In the genomic region with DNA sequence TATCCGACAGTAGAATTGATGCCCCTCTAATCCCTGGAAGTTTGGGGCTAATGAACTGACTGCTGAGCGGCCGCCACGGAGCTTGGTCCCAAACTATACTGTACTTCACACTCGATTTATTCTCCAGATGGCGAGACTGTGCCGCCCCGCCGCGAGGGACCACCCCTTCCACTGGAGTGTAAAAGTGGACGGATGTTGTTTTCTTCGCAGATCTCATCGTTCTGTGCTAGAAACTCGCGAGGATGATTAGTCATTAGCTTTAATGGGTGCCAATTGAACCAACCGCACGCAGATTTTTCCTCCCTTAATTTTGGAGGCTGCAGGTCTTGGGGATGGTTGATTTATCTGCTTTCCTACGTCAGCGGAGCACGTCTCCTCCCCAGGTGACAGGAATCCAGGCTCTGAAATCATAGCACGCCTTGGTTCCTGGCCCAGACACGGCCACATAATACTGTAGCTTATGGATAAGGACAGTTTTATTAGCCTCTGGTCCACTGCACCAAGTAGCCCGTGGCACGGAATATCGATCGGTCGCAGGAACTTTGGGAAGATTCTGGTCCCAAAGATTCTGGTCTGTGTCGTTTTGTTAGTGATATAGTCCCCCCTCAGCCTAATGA, we compare ENCODE assay signal across 11 mouse cellular contexts.
A peak's percentile ranks its signal among the peaks of the same experiment; 100 is the strongest.
DNase-seq lines count a peak whose midpoint lies in the region; ATAC-seq and TF ChIP-seq lines count a peak whose summit lies in the region.
"Had no signal": no experiment of that assay in that cellular context is flagged by ENCODE, and none has a peak within 500 bp of the region (broad histone marks: within the 10 kb centered on the region; RNA-seq: fewer than 3 reads in every experiment).

No protein-coding gene starts in this region.

- H3K4me3 ChIP-seq in forebrain, embryonic 10.5 days = no peak overlapping the region
- H3K4me3 ChIP-seq in forebrain, postnatal 0 days (ENCODE audit: low read depth, low read length) = no peak overlapping the region
- H3K4me3 ChIP-seq in midbrain, embryonic 13.5 days (replicated peaks) = no peak overlapping the region
- H3K4me3 ChIP-seq in midbrain, embryonic 11.5 days (ENCODE audit: low read depth, low read length) = no peak overlapping the region
- H3K4me3 ChIP-seq in forebrain, embryonic 16.5 days (replicated peaks; ENCODE audit: low read length) = no peak overlapping the region
- H3K4me3 ChIP-seq: embryonic facial prominence, embryonic 15.5 days; heart, embryonic 12.5 days had no signal

- no peak overlapping the region for H3K4me2 ChIP-seq in forebrain, postnatal 0 days (ENCODE audit: low read depth)
- 0 out of 2 replicates have a peak overlapping the region, but pooled peaks have one; percentile 9 for H3K4me2 ChIP-seq in midbrain, embryonic 13.5 days (replicated peaks)
- no peak overlapping the region for H3K4me2 ChIP-seq in midbrain, embryonic 11.5 days
- no peak overlapping the region for H3K4me2 ChIP-seq in forebrain, embryonic 16.5 days (ENCODE audit: low read length)
- H3K4me2 ChIP-seq: embryonic facial prominence, embryonic 15.5 days; heart, embryonic 12.5 days had no signal

- no peaks in the 10 kb centered on the region for H3K36me3 ChIP-seq in forebrain, embryonic 10.5 days (replicated peaks)
- no peaks in the 10 kb centered on the region for H3K36me3 ChIP-seq in forebrain, postnatal 0 days (ENCODE audit: insufficient read depth)
- no peaks in the 10 kb centered on the region for H3K36me3 ChIP-seq in midbrain, embryonic 13.5 days
- no peaks in the 10 kb centered on the region for H3K36me3 ChIP-seq in midbrain, embryonic 11.5 days (ENCODE audit: control insufficient read depth, insufficient read depth, low read length)
- H3K36me3 ChIP-seq in forebrain, embryonic 16.5 days (ENCODE audit: control insufficient read depth, insufficient read depth) = no peaks in the 10 kb centered on the region
- H3K36me3 ChIP-seq: embryonic facial prominence, embryonic 15.5 days; heart, embryonic 12.5 days had no signal

- 0 out of 2 replicates have a peak overlapping the region, but pooled peaks have one; percentile 15 for H3K27ac ChIP-seq in forebrain, embryonic 10.5 days
- no peak overlapping the region for H3K27ac ChIP-seq in forebrain, postnatal 0 days (ENCODE audit: low read depth, low read length)
- H3K27ac ChIP-seq in midbrain, embryonic 13.5 days = no peak overlapping the region
- H3K27ac ChIP-seq in midbrain, embryonic 11.5 days (ENCODE audit: low read depth, low read length) = no peak overlapping the region
- H3K27ac ChIP-seq in forebrain, embryonic 16.5 days (ENCODE audit: low read length) = no peak overlapping the region
- H3K27ac ChIP-seq: embryonic facial prominence, embryonic 15.5 days had no signal

- peaks cover 72% of the 10 kb centered on the region for H3K27me3 ChIP-seq in forebrain, embryonic 10.5 days (ENCODE audit: poor library complexity, severe bottlenecking)
- H3K27me3 ChIP-seq in forebrain, postnatal 0 days (ENCODE audit: insufficient read depth, low read length) = no peaks in the 10 kb centered on the region; the same call in none of the 2 replicates
- peaks cover 80% of the 10 kb centered on the region for H3K27me3 ChIP-seq in midbrain, embryonic 13.5 days
- H3K27me3 ChIP-seq in midbrain, embryonic 11.5 days (ENCODE audit: control insufficient read depth, insufficient read depth, low read length) = peaks cover 39% of the 10 kb centered on the region
- H3K27me3 ChIP-seq in forebrain, embryonic 16.5 days (replicated peaks; ENCODE audit: control insufficient read depth, insufficient read depth, low read length) = no peaks in the 10 kb centered on the region; the same call in 1 of the 2 replicates

- no peak for DNase-seq in forebrain, embryonic 10.5 days (ENCODE audit: extremely low spot score, low spot score)
- DNase-seq in forebrain, postnatal 0 days = no peak
- no peak for DNase-seq in midbrain, embryonic 11.5 days (ENCODE audit: low spot score, missing footprints)
- peak; percentile 78 for DNase-seq in retina, embryonic 14.5 days (ENCODE audit: low spot score)
- DNase-seq in thymus, postnatal 14 days = no peak
- DNase-seq in left cerebral cortex, postnatal 14 days (ENCODE audit: low spot score in 2 of 2) = no peak

- no peak for TF ChIP-seq CTCF in forebrain, postnatal 0 days (IDR thresholded peaks at IDR 0.05; ENCODE audit: low read depth)

- H3K9ac ChIP-seq in forebrain, postnatal 0 days = no peak overlapping the region
- no peak overlapping the region for H3K9ac ChIP-seq in midbrain, embryonic 13.5 days (replicated peaks)
- no peak overlapping the region for H3K9ac ChIP-seq in midbrain, embryonic 11.5 days (ENCODE audit: low read length)
- H3K9ac ChIP-seq in forebrain, embryonic 16.5 days (replicated peaks; ENCODE audit: low read depth, low read length) = no peak overlapping the region
- H3K9ac ChIP-seq: embryonic facial prominence, embryonic 15.5 days; heart, embryonic 12.5 days had no signal

- WGBS in forebrain, embryonic 10.5 days = 90% methylated on average over 28 of the region's 28 CpGs
- WGBS in forebrain, postnatal 0 days = 61% methylated on average over 28 of the region's 28 CpGs
- 77% methylated on average over 28 of the region's 28 CpGs for WGBS in midbrain, embryonic 13.5 days
- 80% methylated on average over 28 of the region's 28 CpGs for WGBS in midbrain, embryonic 11.5 days
- 62% methylated on average over 28 of the region's 28 CpGs for WGBS in forebrain, embryonic 16.5 days

- H3K4me1 ChIP-seq in forebrain, embryonic 10.5 days = peaks cover 51% of the 10 kb centered on the region
- no peaks in the 10 kb centered on the region for H3K4me1 ChIP-seq in forebrain, postnatal 0 days (ENCODE audit: insufficient read depth)
- H3K4me1 ChIP-seq in midbrain, embryonic 13.5 days (replicated peaks) = no peaks in the 10 kb centered on the region
- H3K4me1 ChIP-seq in midbrain, embryonic 11.5 days (ENCODE audit: control insufficient read depth, insufficient read depth, low read length) = no peaks in the 10 kb centered on the region
- peaks cover 5% of the 10 kb centered on the region for H3K4me1 ChIP-seq in forebrain, embryonic 16.5 days (replicated peaks; ENCODE audit: control insufficient read depth, insufficient read depth, low read length)
- H3K4me1 ChIP-seq: embryonic facial prominence, embryonic 15.5 days; heart, embryonic 12.5 days had no signal

- ATAC-seq in forebrain, postnatal 0 days = no peak
- 0 out of 2 replicates have a peak, but pooled peaks have one; percentile 30 for ATAC-seq in midbrain, embryonic 13.5 days
- no peak; the same call in 1 of the 2 replicates for ATAC-seq in midbrain, embryonic 11.5 days (ENCODE audit: low FRiP score)
- ATAC-seq in forebrain, embryonic 16.5 days = peak; percentile 78

- intact Hi-C loops in left cerebral cortex, postnatal 14 days (cut with DNase I) = no loop called here

- H3K9me3 ChIP-seq in forebrain, embryonic 10.5 days = no peaks in the 10 kb centered on the region
- H3K9me3 ChIP-seq in forebrain, postnatal 0 days (ENCODE audit: low read length) = no peaks in the 10 kb centered on the region
- H3K9me3 ChIP-seq in midbrain, embryonic 13.5 days = no peaks in the 10 kb centered on the region
- no peaks in the 10 kb centered on the region for H3K9me3 ChIP-seq in midbrain, embryonic 11.5 days (ENCODE audit: control insufficient read depth, low read length)
- no peaks in the 10 kb centered on the region for H3K9me3 ChIP-seq in forebrain, embryonic 16.5 days (ENCODE audit: control insufficient read depth, low read length)
- H3K9me3 ChIP-seq: embryonic facial prominence, embryonic 15.5 days; G1E; heart, embryonic 12.5 days had no signal

Comparison
In these comparisons a context has a peak if more than half of its experiments do, and no peak if none do; other contexts are left out.
1. ATAC-seq: peak in midbrain, embryonic 13.5 days (single experiment) and forebrain, embryonic 16.5 days (single experiment); none in forebrain, postnatal 0 days (single experiment) and midbrain, embryonic 11.5 days (single experiment).